Mouse (Mus musculus): ENCODE measurements around the gene Sipa1l3. TPM values are rescaled to one million over a fixed set of nuclear protein-coding genes. Genes with fewer than 3 reads are reported as not detected.

Gene Sipa1l3
- polyA plus RNA-seq, 1 experiment, result 93.0 TPM

DNA sequence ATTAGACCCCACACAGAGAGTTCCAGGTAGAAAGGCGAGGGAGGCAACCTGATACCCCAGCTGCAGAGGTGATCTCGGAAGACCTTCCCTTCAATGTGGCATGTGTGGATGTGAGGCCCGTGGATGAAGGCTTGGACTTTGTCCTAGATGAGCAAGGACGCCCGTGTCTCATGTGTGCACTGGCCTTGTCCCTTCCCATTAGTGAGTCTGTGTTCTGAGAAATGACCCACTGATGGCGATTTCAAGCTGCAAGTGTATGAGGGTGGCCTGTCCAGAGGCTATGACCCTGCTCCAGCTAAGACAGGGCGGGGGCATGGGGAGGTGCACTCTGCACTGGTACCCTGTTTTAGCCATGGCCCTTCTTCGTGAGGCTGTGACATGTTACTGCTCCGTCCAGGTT, 178.2 kb downstream of the Sipa1l3 start:
- Histone ChIP-seq H3K4me3 (ENCODE audit: control insufficient read depth, insufficient read depth, low read length) (no peak overlapping the region), H3K4me1 (replicated peaks; ENCODE audit: control insufficient read depth, insufficient read depth, low read length) (no peaks in the 10 kb centered on the region), H3K36me3 (ENCODE audit: control insufficient read depth, insufficient read depth, low read length) (no peaks in the 10 kb centered on the region), H3K27ac (ENCODE audit: control insufficient read depth, insufficient read depth, low read length) (no peak overlapping the region), H3K27me3 (ENCODE audit: control insufficient read depth, insufficient read depth, low read length) (no peaks in the 10 kb centered on the region)
- WGBS, result 98% methylated on average over 9 of the region's 9 CpGs
- TF ChIP-seq CTCF (IDR thresholded peaks at IDR 0.05; ENCODE audit: borderline replicate concordance, control insufficient read depth, extremely low read depth, insufficient read depth, low read length, poor library complexity) (no peak), POLR2A (IDR thresholded peaks at IDR 0.05; ENCODE audit: control insufficient read depth, extremely low read depth, insufficient read depth, low read length, poor library complexity) (no peak)
- no peak for DNase-seq

DNA sequence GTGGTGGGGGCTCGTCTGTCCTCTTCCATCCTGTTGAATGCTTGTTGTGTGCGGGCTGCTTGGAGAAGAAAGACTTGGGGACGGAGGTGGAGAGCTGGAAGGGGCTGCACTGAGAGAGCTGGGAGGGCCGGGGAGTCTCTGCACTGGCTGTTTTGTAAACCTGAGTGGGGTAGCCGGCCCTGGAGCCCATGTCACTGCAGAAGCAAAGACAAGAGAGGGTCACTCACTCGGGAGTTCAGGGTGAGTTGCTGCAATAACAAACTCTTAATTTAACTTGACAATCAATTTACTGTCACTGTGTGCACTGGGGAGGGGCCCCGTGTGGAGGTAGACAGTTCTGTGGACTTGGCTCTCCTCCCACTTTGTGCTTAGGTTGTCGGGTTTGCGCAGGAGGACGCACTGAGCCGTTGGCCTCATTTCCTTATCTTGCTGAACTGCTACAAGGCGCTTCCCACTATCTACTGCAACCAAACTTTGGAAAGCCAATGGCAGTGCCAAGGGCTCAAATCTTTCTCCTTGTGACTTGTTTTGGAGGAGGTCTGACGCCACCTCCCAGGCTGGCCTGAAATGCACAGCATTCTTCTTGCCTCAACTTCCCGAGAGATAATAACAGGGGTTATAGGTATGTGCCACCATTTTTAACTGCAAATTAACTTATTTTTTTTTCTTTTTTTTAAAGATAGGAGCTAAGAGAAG, 179.3 kb downstream of the Sipa1l3 start:
- Histone ChIP-seq H3K4me3 (ENCODE audit: control insufficient read depth, insufficient read depth, low read length) (no peak overlapping the region), H3K27ac (ENCODE audit: control insufficient read depth, insufficient read depth, low read length) (no peak overlapping the region), H3K36me3 (ENCODE audit: control insufficient read depth, insufficient read depth, low read length) (no peaks in the 10 kb centered on the region), H3K27me3 (ENCODE audit: control insufficient read depth, insufficient read depth, low read length) (no peaks in the 10 kb centered on the region), H3K4me1 (replicated peaks; ENCODE audit: control insufficient read depth, insufficient read depth, low read length) (no peaks in the 10 kb centered on the region)
- TF ChIP-seq CTCF (IDR thresholded peaks at IDR 0.05; ENCODE audit: borderline replicate concordance, control insufficient read depth, extremely low read depth, insufficient read depth, low read length, poor library complexity) (no peak), POLR2A (IDR thresholded peaks at IDR 0.05; ENCODE audit: control insufficient read depth, extremely low read depth, insufficient read depth, low read length, poor library complexity) (no peak)
- no peak for DNase-seq
- WGBS, result 89% methylated on average over 14 of the region's 14 CpGs

DNA sequence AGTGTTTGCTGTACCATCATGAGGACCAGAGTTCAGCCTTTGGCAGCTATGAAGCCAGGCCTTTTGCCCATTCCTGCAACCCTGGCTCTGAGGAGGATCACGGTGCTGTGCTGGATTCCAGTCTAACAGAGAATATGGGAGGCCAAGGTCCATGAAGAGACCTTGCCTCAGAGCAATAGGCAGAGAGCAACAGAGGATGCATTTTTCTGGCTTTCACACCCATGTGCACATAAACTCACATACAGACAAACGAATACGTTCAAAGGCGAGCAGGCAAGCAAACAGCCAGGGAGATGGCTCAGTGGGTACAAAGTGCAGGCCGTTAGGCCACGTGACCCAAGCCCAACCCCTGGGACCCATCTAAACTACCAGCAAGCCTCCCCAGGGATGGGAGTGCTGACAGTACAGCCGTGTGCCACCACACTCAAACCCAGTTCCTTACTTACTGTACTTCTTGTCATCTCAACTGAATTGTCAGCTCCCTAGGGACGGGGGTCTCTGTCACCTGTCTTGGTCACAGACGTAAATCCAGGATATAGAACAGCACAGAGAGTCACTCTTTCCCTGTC, 180.0 kb downstream of the Sipa1l3 start:
- DNase-seq, result no peak
- H3K4me3 ChIP-seq (ENCODE audit: control insufficient read depth, insufficient read depth, low read length), result no peak overlapping the region
- H3K27ac ChIP-seq (ENCODE audit: control insufficient read depth, insufficient read depth, low read length), result no peak overlapping the region
- no peaks in the 10 kb centered on the region for H3K4me1 ChIP-seq (replicated peaks; ENCODE audit: control insufficient read depth, insufficient read depth, low read length)
- no peaks in the 10 kb centered on the region for H3K36me3 ChIP-seq (ENCODE audit: control insufficient read depth, insufficient read depth, low read length)
- 97% methylated on average over 9 of the region's 9 CpGs for WGBS
- TF ChIP-seq CTCF (IDR thresholded peaks at IDR 0.05; ENCODE audit: borderline replicate concordance, control insufficient read depth, extremely low read depth, insufficient read depth, low read length, poor library complexity) (no peak), POLR2A (IDR thresholded peaks at IDR 0.05; ENCODE audit: control insufficient read depth, extremely low read depth, insufficient read depth, low read length, poor library complexity) (no peak)
- no peaks in the 10 kb centered on the region for H3K27me3 ChIP-seq (ENCODE audit: control insufficient read depth, insufficient read depth, low read length)

DNA sequence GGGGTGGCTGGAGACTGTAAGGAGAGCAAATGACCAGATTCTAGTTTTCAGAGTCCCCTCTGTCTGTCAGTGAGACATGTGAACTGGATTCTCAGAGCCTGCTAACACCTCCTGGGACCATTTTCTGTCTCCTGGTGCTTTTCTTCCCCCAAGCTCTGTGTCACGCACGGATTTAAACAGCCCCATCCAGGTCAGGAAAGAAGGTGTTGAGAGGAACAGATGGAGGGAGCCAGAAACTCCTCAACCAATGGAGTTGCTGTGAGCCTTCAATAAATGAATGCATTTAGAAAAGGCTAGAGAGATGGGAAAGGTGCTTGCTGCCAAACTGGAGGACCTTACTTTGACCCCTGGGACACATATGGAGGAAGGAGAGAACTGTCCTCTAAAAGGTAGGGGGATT, 180.7 kb downstream of the Sipa1l3 start:
- TF ChIP-seq POLR2A (IDR thresholded peaks at IDR 0.05; ENCODE audit: control insufficient read depth, extremely low read depth, insufficient read depth, low read length, poor library complexity) (no peak), CTCF (IDR thresholded peaks at IDR 0.05; ENCODE audit: borderline replicate concordance, control insufficient read depth, extremely low read depth, insufficient read depth, low read length, poor library complexity) (no peak)
- 96% methylated on average over 2 of the region's 2 CpGs for WGBS
- Histone ChIP-seq H3K4me1 (replicated peaks; ENCODE audit: control insufficient read depth, insufficient read depth, low read length) (no peaks in the 10 kb centered on the region), H3K27me3 (ENCODE audit: control insufficient read depth, insufficient read depth, low read length) (no peaks in the 10 kb centered on the region), H3K4me3 (ENCODE audit: control insufficient read depth, insufficient read depth, low read length) (no peak overlapping the region), H3K36me3 (ENCODE audit: control insufficient read depth, insufficient read depth, low read length) (no peaks in the 10 kb centered on the region), H3K27ac (ENCODE audit: control insufficient read depth, insufficient read depth, low read length) (no peak overlapping the region)
- no peak for DNase-seq

DNA sequence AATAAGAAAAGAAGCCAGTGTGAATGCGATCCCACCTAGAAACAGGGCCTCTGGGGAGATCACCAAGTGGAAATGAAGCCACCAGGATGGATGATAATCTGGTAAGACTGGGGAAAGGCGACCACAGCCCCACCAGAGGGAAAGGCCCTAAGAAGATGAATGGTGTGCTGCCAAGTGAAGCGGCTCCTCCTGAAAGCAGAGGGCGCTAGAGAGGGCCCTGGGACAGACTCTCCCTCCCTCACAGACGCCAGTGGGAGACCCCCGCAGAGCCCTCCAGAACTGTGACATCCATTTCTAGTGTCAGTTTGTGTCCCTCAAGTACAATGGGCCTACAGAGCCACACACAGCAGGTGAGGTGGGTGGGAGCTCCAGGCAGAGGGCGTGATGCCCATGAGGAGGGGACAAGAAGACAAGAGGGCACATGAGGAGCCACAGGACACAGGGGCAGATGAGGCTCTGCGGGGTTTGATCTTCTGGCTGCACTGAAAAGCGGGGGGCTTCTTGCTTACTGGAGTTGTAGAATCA, 181.6 kb downstream of the Sipa1l3 start:
- DNase-seq, result no peak
- Histone ChIP-seq H3K36me3 (ENCODE audit: control insufficient read depth, insufficient read depth, low read length) (no peaks in the 10 kb centered on the region), H3K27ac (ENCODE audit: control insufficient read depth, insufficient read depth, low read length) (no peak overlapping the region), H3K4me1 (replicated peaks; ENCODE audit: control insufficient read depth, insufficient read depth, low read length) (no peaks in the 10 kb centered on the region), H3K27me3 (ENCODE audit: control insufficient read depth, insufficient read depth, low read length) (no peaks in the 10 kb centered on the region), H3K4me3 (ENCODE audit: control insufficient read depth, insufficient read depth, low read length) (no peak overlapping the region)
- 92% methylated on average over 9 of the region's 9 CpGs for WGBS
- peak; percentile 39; the same call in 1 of the 2 replicates for TF ChIP-seq CTCF (IDR thresholded peaks at IDR 0.05; ENCODE audit: borderline replicate concordance, control insufficient read depth, extremely low read depth, insufficient read depth, low read length, poor library complexity)
- no peak for TF ChIP-seq POLR2A (IDR thresholded peaks at IDR 0.05; ENCODE audit: control insufficient read depth, extremely low read depth, insufficient read depth, low read length, poor library complexity)

DNA sequence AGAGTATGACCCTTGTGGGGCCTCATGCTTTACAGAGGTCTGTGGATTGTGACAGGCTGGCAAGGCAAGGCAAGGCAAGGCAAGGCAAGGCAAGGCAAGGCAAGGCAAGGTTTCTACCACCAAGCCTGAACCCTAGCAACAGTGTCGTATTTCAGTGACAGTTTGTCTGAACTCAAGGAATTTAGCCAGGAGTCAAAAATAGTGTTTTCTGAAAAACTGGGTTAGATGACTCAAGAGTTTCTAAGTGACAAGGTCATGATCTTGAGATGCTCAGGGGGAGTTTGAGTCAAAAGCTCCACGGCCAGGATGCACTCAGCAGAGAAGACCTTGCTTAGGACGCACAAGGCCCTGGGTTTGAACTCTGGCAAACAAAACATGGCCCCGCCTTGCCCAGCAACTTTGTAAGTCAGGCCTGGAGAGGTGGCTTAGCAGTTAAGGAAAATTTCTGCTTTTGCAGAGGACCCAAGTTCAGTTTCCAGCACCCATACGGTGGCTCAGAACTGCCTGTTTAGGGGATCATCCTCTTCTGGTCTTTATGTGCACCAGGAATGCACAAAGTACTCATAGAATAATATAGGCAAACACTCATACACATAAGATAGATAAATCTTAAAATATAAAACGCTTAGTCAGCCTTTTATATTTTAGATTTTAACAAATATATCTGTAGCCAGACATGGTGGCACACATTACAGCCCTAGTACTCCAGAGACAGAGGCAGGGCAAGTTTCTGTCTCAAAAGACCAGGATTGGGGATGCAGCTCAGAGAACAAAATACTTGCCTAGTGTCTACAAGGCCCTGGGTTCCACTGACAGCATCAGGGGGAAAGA, 182.4 kb downstream of the Sipa1l3 start:
- Histone ChIP-seq H3K27ac (ENCODE audit: control insufficient read depth, insufficient read depth, low read length) (no peak overlapping the region), H3K27me3 (ENCODE audit: control insufficient read depth, insufficient read depth, low read length) (no peaks in the 10 kb centered on the region), H3K36me3 (ENCODE audit: control insufficient read depth, insufficient read depth, low read length) (no peaks in the 10 kb centered on the region), H3K4me1 (replicated peaks; ENCODE audit: control insufficient read depth, insufficient read depth, low read length) (no peaks in the 10 kb centered on the region), H3K4me3 (ENCODE audit: control insufficient read depth, insufficient read depth, low read length) (no peak overlapping the region)
- DNase-seq, result no peak
- no peak for TF ChIP-seq POLR2A (IDR thresholded peaks at IDR 0.05; ENCODE audit: control insufficient read depth, extremely low read depth, insufficient read depth, low read length, poor library complexity)
- TF ChIP-seq CTCF (IDR thresholded peaks at IDR 0.05; ENCODE audit: borderline replicate concordance, control insufficient read depth, extremely low read depth, insufficient read depth, low read length, poor library complexity), result no peak
- WGBS, result 96% methylated on average over 6 of the region's 6 CpGs

Measured in thymus, adult 2 months (tissue).